Mouse (Mus musculus) gastrocnemius, postnatal 14 days (tissue): ENCODE results near the gene Cd247. TPM values are rescaled to one million over a fixed set of nuclear protein-coding genes. Genes with fewer than 3 reads are reported as not detected.
A peak's percentile ranks its signal among the peaks of the same experiment; 100 is the strongest.

ENCODE experiments used
- DNase-seq: peaks from one replicate; pipeline ENCODE4 v3.0.0; 2021; ENCODE audit warnings: mixed read lengths
- intact Hi-C: fragments of 180-260 bp; cut with DNase I; formaldehyde crosslinking; loops from one replicate; pipeline ENCODE4 v1.15.1; 2025; ENCODE audit warnings: low total_unique reads
- total RNA-seq, 2 experiments: library from RNA; stranded (reverse); gene quantifications; 2 replicates each; pipeline ENCODE4 v1.2.3; 2021

The Cd247 gene
- total RNA-seq, 2 experiments from 2014 or later: 1.3 to 1.9 TPM

DNA sequence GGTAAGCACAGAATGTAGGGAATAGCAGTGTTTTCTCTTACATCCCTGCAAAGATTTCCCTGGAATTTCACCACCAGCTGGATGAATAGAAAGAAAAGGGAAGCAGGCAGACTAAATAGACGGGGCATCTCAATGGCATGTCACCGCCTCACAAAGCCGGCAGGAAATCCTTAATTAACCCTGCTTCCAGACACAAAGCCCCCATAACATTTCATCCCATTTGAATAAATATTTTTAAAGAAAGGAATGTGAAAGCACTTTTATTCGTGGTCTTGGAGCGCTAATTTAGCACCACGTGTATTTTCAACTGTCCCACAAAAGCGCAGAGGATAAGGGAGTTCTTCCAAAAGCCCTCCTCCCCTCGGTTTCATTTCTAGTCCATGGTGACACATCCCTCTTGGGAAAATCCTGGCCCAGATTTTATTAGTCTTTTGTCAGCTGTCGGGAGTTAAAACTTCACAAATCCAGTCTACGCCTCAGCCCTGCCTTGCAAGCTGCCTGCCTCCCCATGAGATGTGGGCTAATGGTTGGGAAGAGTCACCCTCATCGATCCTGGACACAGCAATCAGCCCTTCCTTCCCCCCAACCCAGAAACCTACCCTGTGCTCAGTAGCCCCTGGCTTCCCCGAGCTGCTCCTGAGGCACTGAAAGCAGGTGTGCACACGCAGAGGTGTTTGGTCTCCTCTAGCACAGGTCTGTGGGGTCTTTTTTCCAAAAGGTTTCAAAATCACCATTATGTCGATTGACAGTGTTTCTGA lies 26.2 kb downstream of the Cd247 start:
- no peak for DNase-seq
- intact Hi-C loops: no loop called here

- DNase-seq: no peak
Observed at GRCm38 (mm10) chr1:165816391-165816790, 27.9 kb downstream of the Cd247 start.

DNA sequence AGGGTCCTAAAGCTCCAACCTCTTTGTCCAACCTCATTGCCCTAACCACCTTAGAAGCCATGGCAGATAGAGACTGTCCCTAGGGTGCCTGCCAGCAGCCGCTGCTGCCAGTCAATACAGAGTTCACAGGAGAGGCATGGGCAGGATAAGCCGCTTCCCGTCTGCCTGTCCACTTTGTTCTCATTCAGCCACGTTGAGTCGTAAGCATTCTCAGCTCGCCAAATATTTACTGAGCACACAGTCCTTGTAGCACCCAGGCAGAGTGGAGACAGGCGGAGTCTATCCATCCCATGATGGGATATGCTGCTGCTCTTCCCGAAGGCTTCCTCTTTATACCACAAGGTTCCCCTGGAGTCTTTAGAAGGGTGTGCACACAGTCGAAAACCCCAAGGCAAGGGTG lies 28.8 kb downstream of the Cd247 start:
- intact Hi-C loops: no loop called here
- no peak for DNase-seq

More at GRCm38 (mm10) chr1:165816391-165816790, 27.9 kb downstream of the Cd247 start:
- intact Hi-C loops: no loop called here

DNA sequence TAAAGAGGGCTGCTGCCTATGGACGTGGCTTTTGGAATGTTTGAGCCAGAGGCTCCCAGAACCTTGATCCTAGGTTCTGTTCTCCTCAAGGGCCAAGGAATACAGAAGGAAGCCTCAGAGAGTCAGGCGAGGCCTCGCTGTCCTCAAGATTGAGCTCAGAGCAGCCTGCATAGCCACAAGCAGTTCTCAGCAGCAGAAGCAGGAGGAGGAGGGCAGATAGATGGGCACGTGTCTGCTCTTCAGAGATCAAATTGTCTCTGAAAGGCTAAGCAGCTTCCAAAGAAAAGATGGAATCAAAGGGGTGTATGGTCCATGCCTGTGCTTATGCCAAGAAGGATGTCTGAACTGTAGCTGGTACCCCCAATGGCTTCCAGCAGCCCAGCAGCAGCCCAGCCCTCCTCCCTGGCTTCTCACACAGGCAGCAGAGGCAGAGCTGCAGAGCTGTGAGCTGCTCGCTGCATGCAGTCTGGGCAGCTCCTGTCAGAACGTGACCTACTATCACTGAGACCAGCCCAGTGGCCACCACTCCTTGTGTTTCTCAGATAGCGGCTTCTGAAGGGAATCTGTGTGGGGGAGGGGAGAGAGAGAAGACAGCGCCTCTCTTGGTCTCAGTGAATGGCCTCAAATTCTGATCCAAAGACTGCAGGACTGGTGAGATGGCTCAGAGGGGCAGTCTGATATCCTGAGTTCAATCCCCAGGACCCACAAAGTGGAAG lies 29.8 kb downstream of the Cd247 start:
- no peak for DNase-seq
- intact Hi-C loops: no loop called here

GRCm38 (mm10) chr1:165819147-165819546 lies 30.7 kb downstream of the Cd247 start:
- intact Hi-C loops: no loop called here

DNA sequence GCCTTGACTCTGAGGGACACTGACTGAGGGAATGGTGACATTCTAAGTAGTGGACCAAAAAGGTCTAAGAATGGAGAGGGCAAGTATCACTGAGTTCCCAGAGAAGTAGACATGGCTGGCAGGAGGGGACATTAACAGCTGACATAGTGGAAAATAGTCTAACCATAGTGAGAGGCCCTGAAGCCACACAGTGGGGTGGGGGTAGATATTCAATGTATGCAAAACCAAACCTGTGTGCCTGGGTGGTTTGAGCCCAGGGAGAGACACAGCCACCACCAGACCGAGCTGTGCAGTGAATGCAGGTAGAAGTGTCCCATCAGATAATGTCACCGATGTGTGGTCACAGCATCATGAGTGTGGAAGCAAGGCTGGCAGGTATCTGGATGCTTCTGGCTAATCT lies 33.5 kb downstream of the Cd247 start:
- DNase-seq: no peak
- intact Hi-C loops: no loop called here

More at GRCm38 (mm10) chr1:165819147-165819546, 30.7 kb downstream of the Cd247 start:
- DNase-seq: no peak

GRCm38 (mm10) chr1:165828173-165828572 lies 39.7 kb downstream of the Cd247 start:
- intact Hi-C loops: no loop called here

GRCm38 (mm10) chr1:165828615-165829014 lies 40.1 kb downstream of the Cd247 start:
- no peak for DNase-seq

More at GRCm38 (mm10) chr1:165828173-165828572, 39.7 kb downstream of the Cd247 start:
- no peak for DNase-seq

DNA sequence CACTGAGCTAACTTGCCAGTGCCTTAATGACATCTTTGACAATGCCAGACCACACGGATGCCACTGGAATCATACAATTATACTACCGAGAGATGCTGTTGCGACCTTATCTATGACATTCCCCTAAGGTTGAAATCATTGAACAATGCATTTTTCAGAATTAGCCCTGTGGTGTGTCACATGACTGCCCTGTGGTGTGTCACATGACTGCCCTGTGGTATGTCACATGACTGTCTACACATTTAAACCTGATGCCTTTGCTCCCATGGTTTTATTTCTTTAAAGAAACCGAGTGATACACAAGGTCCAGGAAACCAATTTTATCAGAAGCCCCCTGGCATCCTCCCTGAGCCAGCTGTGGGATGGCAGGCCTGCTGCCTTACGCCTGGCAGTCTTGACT lies 41.4 kb downstream of the Cd247 start:
- no peak for DNase-seq
- intact Hi-C loops: no loop called here

More at GRCm38 (mm10) chr1:165828615-165829014, 40.1 kb downstream of the Cd247 start:
- intact Hi-C loops: no loop called here

GRCm38 (mm10) chr1:165833244-165833643 lies 44.8 kb downstream of the Cd247 start:
- intact Hi-C loops: no loop called here

DNA sequence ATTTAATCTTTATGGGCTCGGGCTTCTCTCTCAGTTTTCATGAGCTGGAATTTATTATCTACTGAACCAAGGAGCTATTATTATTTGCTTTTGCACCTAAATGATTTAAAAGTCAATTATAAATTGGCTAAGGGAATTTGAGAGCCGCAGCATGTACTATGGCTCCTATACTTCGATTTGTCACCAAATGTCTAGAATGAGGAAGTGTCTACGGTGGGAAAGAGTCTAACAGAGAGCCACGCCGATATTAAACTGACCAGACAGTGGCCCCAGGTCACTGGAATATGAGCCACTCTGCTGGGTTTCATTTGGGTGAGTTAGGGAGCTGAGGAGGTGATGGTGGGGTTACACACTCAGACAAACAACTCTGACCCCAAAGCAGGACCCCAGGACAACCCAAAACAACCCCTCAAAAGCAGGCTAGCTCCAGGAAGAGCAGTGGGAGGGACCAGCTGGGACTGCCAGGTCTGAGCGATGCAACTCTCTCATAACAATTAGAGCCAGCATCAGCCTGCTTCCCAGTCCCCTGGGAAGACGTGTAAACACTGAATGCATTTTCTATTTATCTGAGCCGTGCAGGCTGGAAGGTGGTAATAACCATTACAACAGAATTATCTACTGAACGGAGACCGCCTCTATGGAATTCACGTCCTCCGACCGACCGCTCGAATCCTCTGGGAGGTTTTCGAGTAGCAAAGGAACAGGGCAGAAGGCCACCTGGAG lies 45.6 kb downstream of the Cd247 start:
- intact Hi-C loops: no loop called here
- DNase-seq: no peak

More at GRCm38 (mm10) chr1:165833244-165833643, 44.8 kb downstream of the Cd247 start:
- DNase-seq: no peak

DNA sequence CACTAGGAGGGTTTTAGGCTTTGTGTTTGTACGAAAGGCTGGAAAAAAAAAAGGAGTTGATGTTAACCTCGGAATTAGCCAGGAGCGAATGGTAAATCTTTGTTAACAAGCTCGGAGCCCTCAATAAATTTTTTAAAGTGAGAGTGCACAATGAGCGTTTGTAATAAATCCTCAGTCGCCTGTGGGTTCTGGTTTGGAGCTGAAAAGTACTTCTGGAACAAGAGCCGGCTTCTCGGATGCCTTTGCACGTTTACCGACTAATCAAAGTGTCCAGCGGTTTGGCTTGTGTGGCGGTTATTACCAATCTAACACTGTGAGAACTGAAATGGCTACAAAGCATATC lies 46.1 kb downstream of the Cd247 start:
- no peak for DNase-seq
- intact Hi-C loops: no loop called here

DNA sequence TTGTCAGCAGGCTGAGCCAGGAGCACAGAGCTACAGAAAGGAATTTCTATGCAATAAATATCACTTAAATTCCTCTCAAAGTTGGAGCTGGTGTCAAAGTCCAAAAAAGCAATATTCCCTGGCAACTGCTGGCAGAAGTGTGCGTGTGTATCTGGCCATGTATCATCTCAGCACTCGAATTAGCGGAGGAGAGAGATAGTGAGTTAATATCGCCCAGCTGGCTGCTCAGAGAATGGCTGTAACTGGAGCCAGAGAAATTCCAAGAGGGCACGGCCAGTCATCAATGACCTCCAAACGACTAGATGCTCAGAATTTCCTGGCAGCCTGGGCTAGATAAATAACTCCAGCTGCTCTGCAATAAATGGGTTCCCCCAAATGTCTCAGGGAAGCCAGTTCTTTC lies 48.0 kb downstream of the Cd247 start:
- intact Hi-C loops: no loop called here

GRCm38 (mm10) chr1:165837546-165837945 lies 49.1 kb downstream of the Cd247 start:
- DNase-seq: no peak
- intact Hi-C loops: no loop called here

More for the DNA sequence above, 48.0 kb downstream of the Cd247 start:
- DNase-seq: no peak

- intact Hi-C loops: no loop called here
- DNase-seq: no peak
Observed at GRCm38 (mm10) chr1:165839201-165839600, 50.7 kb downstream of the Cd247 start.

- no peak for DNase-seq
- intact Hi-C loops: no loop called here
Observed at GRCm38 (mm10) chr1:165840548-165841230, 52.2 kb downstream of the Cd247 start.

- no peak for DNase-seq
- intact Hi-C loops: no loop called here
Observed at GRCm38 (mm10) chr1:165842170-165842569, 53.7 kb downstream of the Cd247 start.

- DNase-seq: no peak
- intact Hi-C loops: no loop called here
Observed at GRCm38 (mm10) chr1:165843586-165843985, 55.1 kb downstream of the Cd247 start.

- intact Hi-C loops: no loop called here
- peak; percentile 21 for DNase-seq
Observed at GRCm38 (mm10) chr1:165844466-165844951, 56.0 kb downstream of the Cd247 start.
